Mouse (Mus musculus) urinary bladder, postnatal 4 days (tissue): Measurements from ENCODE around the gene Pds5b.
"Not testable (repeated sequence)": the region's sequence is repeated elsewhere in the genome, so short reads cannot be mapped to it uniquely, and the experiment has no call there.

Source experiments
- DNase-seq, 2 experiments: peaks; one replicate each; pipeline ENCODE4 v3.0.0; 2021 to 2022; ENCODE audit warnings: low spot score in 2 of 2

Gene Pds5b

GRCm38 (mm10) chr5:150673153-150673835 is at the start of gene Pds5b:
Pds5b (plus strand) TSS chr5:150673739.
- peak; percentile 93 to 94 for DNase-seq

DNA sequence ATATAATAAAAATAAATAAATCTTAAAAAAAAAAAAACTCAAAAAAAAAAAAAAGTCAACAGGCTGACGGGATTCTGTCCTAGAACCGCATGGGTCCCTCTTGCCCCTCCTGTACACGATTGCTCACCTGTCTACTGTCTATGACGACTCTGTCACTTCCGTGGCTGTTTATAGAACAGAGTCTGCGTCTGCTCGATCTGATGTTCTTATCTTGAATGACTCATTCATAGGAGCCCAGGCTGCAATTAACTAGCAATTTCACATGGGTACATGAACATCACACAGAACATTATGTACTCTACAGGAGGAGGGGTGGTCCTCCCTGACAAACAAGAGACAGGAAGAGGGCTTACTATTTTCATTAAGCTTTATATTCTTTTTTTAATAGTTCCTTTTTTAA is 48.0 kb upstream of the Pds5b start:
- DNase-seq, result no peak

DNA sequence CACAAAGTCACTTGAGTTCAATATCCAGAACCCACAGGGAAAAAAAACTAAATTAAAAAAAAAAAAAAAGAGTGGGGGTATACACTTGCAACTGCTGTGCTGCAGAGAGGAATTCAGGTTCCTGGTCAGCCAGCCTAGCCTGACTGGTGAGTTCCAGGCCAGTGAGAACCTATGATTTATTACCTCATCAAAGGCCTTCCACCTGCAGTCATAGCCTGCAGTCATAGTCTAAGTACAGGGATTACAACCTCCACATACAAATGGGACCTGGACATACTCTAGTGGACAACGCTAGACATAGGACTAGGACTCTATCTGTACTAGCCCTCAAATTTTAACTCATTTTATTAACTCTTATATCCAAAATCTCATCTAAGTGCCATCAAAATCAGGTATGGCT is 44.3 kb upstream of the Pds5b start:
- no peak for DNase-seq

- no peak for DNase-seq
Observed at GRCm38 (mm10) chr5:150629692-150630091, 43.8 kb upstream of the Pds5b start.

DNA sequence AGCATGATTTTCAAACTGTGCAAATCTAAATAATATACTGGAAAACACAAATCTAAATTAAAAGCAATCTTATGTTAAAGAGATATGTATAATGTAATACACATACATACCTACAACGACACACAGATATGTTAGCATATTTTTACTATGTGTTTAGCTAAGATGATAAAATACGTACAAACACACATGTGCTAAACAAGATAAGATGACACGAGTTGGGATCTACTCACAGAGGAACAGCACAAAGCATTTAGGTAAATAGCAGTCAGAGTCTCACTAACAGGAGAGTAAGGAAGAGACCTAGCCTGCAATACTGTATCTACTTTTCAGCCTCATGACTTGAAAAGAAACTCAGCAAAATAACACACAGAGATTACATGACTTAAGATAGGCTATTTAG is 32.1 kb upstream of the Pds5b start:
- DNase-seq, result no peak

DNA sequence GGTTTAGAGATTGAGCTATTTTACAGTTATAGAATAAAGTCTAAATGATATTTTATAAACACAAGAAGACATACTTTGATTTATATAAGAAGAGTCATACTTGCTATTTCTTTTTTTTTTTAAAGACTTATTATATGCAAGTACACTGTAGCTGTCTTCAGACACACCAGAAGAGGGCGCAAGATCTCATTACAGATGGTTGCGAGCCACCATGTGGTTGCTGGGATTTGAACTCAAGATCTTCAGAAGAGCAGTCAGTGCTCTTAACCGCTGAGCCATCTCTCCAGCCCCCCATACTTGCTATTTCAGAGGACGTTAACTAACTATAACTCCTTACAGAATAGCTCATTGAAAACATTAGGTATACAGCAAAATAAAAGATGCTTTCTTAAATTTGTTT is 30.1 kb upstream of the Pds5b start:
- not testable (repeated sequence) for DNase-seq

DNA sequence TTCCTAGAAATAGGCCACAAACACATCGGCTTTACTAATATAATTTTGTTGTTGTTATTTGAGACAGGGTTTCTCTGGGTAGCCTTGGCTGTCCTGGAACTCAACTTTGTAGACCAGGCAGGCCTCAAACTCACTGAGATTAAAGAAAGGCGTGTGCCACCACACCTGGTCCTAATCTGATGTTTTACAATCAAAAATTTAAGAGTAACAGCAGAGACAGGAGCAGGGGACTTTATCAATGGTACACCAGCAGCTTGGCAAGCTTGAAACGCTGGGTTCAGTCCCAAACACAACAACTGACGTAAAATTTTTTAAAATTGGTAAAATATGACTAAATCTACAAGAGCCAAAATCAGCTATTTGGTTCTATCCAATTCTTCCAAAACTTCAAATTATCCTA is 28.6 kb upstream of the Pds5b start:
- DNase-seq, result no peak

DNA sequence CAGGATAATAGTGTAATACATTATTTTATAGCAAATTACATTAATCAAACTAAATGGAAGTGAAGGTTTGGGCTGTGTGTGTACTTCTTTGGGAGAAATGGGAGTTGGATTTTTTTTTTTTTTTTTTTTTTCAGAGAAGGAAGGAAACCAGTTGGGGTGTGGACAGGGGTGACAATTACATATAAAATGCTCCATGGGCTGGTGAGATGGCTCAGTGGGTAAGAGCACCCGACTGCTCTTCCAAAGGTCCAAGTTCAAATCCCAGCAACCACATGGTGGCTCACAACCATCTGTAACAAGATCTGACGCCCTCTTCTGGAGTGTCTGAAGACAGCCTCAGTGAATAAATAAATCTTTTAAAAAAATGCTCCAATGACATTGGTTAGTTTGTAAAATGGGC is 21.0 kb upstream of the Pds5b start:
- no peak for DNase-seq

DNA sequence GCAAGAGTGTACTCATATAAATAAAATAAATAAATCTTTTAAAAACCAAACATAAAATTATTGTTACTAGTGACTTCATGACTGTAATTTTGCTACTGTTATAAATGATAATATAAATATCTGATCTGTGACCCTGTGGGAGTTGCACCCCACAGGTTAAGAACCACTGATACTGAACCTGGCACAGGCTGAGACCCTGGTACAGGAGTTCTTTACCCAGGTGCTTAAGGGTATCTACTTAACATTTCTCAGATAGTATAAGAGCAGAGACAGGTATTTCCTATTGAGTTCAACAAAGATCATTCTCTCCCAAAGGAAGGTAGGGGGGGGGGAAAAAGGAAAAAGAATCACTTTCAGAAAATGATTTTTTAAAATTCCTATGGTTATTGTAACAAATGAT is 19.0 kb upstream of the Pds5b start:
- no peak for DNase-seq

DNA sequence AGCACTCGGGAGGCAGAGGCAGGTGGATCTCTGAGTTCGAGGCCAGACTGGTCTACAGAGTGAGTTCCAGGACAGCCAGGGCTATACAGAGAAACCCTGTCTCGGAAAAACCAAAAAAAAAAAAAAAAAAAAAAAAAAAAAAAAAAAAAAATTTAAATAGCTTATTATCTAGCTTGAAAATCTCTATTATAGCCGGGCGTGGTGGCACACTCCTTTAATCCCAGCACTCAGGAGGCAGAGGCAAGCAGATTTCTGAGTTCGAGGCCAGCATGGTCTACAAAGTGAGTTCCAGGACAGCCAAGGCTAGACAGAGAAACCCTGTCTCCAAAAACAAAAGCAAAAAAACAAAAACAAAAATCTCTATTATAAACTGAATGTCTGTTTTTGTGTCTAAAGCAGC is 14.1 kb upstream of the Pds5b start:
- not testable (repeated sequence) for DNase-seq

GRCm38 (mm10) chr5:150660296-150660695 is 13.2 kb upstream of the Pds5b start:
- DNase-seq, result not testable (repeated sequence)

DNA sequence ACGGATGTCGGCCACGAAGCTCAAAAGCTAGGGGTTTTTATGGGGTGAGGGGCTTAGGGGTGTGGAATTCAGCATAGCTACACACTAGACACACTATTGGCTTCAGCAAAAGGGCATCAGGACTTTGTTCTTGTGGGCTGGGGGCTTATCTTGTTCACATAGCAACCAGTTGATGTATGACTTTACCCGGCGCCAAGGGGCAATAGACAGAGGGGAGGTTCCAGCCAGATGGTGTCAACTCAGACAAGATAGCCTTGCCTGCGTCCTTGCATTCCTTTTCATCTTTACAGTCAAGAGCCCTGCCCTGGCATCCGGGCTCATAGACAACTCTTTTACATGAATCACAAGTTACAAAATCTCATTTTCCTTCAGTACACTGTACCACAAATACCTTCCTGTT is 9.6 kb upstream of the Pds5b start:
- not testable (repeated sequence) for DNase-seq

- no peak for DNase-seq
Observed at GRCm38 (mm10) chr5:150664794-150665131, 8.8 kb upstream of the Pds5b start.

DNA sequence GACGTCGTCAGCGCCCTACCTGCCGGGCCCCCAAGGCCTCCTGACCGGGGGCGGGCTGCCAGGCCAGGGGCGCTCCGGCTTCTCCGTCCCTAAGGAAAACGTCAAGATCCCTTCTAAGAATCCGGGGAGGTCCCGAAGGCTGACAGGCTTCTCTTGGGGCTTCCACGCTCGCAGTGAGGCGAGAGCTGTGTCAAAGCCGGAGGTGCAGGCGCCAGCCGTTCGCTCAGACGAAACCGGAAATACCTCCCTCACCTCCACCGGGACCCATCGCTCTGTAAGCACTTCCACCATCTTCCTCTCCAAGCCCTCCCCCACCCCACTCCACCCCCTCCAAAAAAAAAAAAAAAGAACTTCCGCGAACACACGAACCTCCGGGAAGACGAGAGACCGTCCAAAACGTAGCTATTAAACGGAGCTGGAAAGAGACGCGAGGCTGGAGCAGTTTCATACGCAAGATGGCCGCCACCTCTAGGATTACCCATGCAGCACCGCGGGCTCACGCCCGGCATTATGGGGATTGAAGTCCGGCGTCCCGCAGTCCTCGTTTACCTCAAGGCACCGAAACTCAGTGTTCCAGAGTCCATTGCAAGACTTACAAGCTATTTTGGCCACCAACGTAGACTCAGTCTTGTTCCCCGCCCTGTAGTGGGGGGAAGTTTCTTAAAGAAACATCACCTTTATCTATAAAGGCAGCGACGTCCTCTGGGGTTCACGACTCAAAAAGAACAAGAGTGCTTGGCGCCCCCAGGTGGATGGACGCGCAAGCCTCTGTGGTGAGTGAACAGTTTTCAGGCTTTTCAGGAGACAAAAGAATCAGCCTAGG is 8.2 kb upstream of the Pds5b start:
- peak; percentile 91 to 92 for DNase-seq

GRCm38 (mm10) chr5:150666133-150666739 is 7.3 kb upstream of the Pds5b start, which contains the start of gene N4bp2l2:
N4bp2l2 (minus strand) TSS chr5:150666183.
- not testable (repeated sequence) for DNase-seq

GRCm38 (mm10) chr5:150668731-150669130 is 4.8 kb upstream of the Pds5b start:
- DNase-seq, result no peak

DNA sequence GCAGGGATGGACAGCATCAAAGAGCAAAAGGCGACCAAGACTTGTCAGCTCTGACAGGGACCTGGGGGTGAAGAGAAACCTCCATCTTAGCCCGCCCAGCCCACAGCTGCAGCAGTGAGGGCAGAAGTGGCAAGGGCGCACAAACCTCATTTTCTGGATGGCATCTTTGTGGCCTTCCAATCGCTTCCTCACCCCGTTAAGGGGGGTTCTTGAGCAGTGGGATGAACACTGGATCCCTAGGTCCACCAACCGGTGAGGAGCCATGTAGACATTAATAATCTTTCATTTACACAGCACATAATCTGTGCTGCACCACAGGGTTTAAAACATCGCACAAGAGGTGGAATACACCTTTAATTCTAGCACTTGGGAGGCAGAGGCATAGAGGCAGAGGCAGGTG is 1.2 kb upstream of the Pds5b start:
- no peak for DNase-seq

GRCm38 (mm10) chr5:150673880-150674621 is 512 bp downstream of the Pds5b start:
- DNase-seq, result no peak

GRCm38 (mm10) chr5:150674866-150675265 is 1.3 kb downstream of the Pds5b start:
- DNase-seq, result no peak

- DNase-seq, result not testable (repeated sequence)
Observed at GRCm38 (mm10) chr5:150682862-150683261, 9.3 kb downstream of the Pds5b start.

DNA sequence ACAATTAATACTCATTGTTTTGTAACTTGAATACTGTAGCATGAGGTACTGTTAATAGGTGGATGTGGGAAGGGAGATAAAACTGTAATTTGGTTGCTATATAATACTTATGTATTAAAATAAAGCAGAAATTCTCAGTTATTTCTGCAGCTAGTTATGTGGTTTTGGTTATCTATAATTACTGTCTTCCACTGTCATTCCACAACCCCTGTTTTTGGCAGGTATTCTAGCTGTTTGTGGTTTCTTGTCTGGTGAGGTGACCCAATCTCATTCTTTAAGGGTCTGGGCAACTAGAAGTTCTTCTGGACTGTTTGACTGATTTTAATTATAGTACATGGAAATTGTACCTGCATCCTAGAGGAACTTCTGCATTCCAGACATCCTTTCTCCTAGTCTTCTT is 17.1 kb downstream of the Pds5b start:
- no peak for DNase-seq

- no peak for DNase-seq
Observed at GRCm38 (mm10) chr5:150693277-150693676, 19.7 kb downstream of the Pds5b start.
